Mouse (Mus musculus) large intestine, adult 2 months (tissue): Measurements from ENCODE around the gene Rsph9. TPM values are rescaled to one million over a fixed set of nuclear protein-coding genes. Genes with fewer than 3 reads are reported as not detected.

Experiments used
- DNase-seq: peaks from one replicate; pipeline ENCODE4 v3.0.0-alpha.2; 2012; ENCODE audit warnings: low read depth, low spot score
- WGBS: fragments of 180-500 bp; shearing (Covaris S2); methylation state at CpG from one replicate; pipeline ENCODE4 v1.1.7; 2018; 5-methylcytosine and 5-hydroxymethylcytosine counted together
- polyA plus RNA-seq: library from polyadenylated mRNA; depleted of rRNA; stranded (reverse); fragments of >200 nt; gene quantifications from 2 replicates; pipeline ENCODE4 v1.2.3, GENCODE M21; 2012

The Rsph9 gene
- polyA plus RNA-seq, 1 experiment, result 2.6 TPM

DNA sequence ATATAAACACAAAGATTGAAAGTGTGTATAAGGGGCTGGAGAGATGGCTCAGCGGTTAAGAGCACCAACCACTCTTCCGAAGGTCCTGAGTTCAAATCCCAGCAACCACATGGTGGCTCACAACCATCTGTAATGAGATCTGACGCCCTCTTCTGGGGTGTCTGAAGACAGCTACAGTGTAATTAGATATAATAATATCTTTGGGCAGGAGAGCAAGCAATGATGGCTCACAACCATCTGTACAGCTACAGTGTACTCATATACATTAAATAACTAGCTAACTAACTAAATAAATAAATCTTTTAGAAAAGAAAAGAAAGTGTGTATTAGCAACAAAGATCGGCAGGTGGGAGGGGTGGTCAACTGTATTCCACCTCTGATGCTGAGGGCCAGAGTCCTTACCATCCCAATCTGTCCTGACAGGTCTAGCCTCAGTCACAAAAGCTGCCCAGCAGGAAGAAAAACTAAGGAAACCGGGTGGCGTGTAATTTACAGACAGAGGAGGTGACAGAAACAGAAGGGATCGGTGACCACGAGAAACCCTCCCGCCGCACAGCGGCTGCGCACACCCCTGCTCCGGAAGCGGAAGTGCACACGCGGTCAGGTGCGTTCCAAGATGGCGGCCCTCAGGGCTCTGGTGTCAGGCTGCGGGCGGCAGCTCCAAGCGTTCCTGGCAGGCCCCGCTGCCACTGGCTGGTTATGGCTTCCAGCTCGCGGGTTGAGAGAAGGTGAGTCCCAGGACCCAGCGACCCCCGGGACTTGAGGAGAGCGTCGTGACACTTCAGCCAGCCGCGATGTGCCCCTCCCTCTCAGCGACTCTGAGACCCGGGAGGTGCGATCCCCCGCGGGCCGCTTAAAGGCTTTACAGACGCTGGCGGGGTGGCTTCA is 33.4 kb downstream of the Rsph9 start, which contains the start of gene Mrps18a:
Gene Mrps18a, plus strand, starts transcription at position 585 of the 888 bp plus-strand sequence.
- 5% methylated on average over 38 of the region's 38 CpGs for WGBS
- peak; percentile 64 for DNase-seq

DNA sequence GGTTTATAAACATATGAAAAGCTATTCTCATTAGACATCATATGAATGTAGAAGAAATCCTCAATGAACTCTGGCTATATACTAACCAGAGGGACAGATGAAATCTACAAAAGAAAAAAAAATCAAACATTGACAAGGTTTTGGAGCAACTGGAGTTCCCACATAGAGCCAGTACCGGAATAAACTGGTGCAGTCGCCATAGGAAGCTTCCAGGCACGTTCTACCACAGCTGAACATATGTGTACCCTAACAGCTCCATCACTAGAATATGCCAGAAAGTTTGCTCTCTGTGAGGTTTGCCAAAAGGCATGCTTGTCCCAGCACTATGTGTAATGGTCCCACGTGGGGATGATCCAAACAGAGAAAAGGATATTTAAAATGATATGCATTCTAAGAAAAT is 35.7 kb downstream of the Rsph9 start:
- no peak for DNase-seq
- WGBS, result 68% methylated on average over 4 of the region's 4 CpGs

DNA sequence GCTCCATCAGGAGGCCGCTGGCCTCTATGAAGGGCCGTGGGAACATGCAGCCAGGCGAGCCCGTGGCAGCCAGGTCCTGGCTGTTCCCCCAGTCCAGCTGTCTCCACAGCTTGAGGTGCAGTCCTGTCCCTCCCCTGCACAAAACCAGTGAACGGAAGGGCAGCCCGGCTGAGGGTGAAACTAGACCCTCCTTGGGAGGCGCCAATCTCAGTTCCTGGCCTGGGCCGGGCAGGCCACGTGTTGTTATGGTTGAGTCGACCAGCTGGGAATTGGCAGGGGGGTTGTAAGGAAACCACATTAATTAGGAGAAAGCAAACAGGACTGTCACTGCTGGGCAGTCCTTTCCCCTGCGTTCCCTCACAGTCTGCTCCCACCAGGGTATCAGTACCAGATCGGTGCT is 39.5 kb downstream of the Rsph9 start:
- DNase-seq, result no peak
- 42% methylated on average over 12 of the region's 12 CpGs for WGBS

DNA sequence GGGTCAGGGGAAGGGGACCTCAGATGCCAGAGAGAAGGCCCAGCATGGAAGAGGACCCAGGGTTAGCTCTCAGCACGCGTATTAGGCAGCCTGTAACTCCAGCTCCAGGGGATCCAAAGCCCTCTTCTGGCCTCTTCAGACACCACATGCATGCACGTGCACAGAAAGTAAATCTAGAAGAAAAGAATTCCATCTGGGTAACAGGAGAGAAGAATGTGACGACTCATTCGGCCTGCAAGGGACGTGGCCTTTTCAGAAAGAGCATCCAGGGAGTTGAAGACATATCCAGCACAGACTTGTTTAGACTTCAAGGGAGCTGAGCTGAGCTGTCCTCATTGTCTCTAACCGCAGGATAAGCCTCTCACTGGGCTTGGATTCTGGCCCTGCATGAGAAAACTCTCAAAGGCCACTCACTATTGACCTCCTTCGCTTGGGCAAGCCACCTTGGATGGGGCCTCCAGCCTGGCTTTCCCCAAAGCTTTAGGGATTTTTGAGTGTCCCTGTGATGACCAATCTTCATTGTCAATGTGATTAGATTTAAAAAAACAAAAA is 41.3 kb downstream of the Rsph9 start:
- no peak for DNase-seq
- WGBS, result 70% methylated on average over 8 of the region's 8 CpGs

DNA sequence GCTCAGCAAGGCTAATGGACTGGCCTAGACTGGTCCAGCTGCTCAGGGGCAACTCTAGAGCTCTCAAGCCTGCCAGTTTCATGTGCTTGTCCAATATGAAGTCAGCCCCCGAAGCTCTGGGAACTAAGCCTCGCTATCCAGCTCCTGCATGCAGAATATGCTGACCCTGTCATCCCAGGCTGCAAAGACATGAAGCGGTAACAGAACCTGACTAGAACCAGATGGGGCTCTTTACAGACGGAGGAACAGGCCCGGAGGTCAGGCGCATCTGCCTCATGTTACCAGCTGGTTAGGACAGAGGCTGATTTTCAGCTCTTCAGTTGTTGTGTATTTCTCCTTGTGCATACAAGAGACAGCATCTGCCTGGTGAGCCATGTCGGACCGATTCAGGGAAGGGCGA is 42.1 kb downstream of the Rsph9 start:
- 78% methylated on average over 9 of the region's 9 CpGs for WGBS
- DNase-seq, result no peak

DNA sequence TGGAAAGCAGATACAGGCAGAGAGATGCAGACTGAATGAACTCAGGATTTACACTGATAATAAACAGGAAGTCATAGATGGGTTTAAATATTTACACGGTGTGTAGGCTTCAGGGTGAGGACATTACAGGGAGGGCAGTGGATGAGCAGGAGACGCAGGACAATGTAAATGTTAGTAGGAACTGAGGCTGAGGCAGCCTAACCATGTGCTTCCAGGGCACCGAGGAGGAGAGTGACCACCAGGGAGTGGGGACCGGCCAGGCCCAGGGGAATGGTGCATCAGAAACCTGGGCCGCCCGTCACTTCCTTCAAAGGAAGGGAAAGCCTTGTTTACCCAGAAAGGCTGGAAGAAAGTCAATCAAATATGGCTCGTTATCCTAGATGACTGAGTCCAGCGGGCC is 45.5 kb downstream of the Rsph9 start:
- 11% methylated on average over 8 of the region's 8 CpGs for WGBS

DNA sequence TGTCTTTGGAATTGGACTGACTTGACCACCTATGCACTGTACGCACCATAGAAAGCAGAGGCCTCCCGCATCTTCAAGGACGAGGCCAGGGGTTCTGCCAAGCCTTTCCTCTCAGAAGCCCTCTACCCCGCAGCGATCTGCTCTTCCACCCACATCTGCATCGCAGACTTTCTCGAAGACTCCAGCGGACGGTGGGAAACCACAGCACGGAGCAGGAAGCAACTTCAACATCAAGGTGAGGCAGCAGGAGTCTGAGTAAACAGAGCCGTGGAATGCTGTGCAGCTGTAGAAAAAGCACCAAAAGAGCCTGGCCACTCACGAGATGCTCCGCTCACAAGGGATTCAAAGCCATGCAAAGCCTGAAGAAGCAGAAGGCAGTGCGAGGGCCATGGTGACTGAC is 52.1 kb downstream of the Rsph9 start:
- WGBS, result 74% methylated on average over 14 of the region's 14 CpGs
- no peak for DNase-seq

More for the DNA sequence above, 45.5 kb downstream of the Rsph9 start:
- no peak for DNase-seq

DNA sequence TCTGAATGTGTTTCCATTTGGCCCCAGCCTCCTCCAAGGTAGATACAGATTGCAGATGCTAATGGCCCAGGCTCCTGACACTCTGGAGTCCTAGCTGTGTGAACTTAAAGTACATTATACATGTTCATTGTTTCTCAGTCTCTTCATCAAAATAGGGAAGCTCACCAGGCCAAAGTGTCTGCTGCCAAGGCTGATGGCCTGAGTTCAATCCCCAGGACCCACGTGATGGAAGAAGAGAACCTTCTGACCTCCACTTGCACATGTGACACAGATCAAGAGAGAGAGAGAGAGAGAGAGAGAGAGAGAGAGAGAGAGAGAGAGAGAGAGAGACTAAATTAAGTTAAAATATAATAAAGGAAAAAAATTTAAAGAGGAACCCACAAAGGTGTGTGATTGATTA is 52.7 kb downstream of the Rsph9 start:
- WGBS, result 88% methylated on average over 1 of the region's 1 CpGs
- no peak for DNase-seq

DNA sequence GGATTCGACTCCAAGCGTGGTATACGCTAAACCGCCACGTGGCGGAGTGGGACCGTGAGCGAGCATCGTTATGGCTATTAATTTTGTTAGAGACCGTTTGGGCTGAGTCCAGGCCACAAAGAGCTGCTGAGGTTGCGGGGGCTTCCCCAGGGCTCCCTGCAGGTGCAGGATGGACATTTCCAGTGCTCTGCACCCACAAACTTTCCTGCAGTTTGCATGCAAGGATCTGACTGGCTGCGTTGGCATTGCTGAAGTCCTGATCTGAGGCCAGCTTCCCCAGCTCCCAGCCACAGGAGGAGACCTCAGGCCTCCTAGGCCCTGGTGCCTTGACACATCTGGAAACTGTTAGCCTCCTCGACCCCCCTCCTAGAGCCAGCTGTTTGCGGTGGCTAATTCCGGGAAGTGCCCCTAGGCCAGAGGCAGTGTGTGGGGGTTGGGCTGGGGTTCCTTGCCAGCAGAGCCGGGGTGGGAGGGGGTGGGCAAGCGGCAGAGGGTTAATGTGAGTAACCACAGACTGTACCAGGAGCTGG is 57.6 kb downstream of the Rsph9 start:
- no peak for DNase-seq
- WGBS, result 59% methylated on average over 17 of the region's 17 CpGs

DNA sequence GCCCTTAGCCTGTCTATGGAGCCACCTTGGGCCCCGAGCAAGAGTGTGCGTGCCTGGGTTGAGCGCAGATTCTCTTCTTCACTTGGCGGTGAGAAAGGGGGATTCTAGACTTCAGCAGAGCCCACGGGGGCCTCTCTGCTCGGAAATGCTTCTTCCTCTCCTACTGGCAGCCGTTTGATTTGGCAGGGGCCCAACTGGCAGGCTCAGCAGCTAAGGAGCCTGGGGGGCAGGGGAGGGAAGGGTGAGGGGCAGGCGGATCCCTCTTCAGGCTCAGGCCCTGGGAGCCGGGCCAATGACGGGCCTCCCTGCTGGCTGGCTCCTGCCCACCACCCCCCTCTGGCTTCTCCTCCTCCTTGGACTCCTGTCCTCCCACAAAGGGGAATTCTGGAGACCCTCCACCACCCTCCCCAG is 59.9 kb downstream of the Rsph9 start:
- no peak for DNase-seq
- WGBS, result 15% methylated on average over 10 of the region's 10 CpGs

DNA sequence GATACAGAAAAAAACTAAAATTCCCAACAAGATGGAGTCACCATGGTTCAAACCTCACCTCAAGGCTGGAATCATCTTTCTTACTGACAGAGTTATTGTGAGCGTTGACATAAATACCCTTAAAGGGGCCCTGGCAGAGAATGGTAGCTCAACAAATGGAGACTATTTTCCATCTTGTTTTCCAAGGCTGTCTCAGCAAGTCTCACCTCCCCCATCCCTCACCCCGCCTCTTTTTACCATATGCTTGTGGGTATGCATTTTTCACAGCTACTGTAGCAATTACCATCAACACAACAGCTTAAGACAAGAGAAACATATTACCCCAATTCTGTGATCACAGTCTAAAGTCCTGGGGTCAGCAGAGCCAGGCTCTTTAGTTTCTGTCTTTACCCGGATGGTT is 60.6 kb downstream of the Rsph9 start:
- DNase-seq, result no peak
- 85% methylated on average over 3 of the region's 3 CpGs for WGBS

DNA sequence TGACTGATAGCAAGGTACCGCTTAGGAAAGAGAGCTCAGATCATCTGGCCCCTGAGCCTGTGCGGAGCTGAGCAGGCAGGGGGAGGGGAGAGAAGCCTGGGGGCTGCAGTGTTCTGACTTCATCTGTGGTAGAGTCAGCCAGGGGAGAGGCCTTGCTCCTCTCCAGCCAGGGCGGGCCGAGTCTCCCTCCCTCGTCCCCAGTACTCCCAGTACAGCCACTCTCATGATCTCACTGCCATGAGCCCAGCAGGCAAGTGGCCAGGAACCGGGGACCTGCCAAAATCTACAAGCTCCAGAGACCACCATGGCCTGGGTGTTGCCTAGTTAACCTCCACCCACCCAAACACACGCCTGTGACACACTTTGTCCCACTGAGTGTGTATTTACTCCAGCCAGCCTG is 62.4 kb downstream of the Rsph9 start:
- no peak for DNase-seq
- 68% methylated on average over 7 of the region's 7 CpGs for WGBS

DNA sequence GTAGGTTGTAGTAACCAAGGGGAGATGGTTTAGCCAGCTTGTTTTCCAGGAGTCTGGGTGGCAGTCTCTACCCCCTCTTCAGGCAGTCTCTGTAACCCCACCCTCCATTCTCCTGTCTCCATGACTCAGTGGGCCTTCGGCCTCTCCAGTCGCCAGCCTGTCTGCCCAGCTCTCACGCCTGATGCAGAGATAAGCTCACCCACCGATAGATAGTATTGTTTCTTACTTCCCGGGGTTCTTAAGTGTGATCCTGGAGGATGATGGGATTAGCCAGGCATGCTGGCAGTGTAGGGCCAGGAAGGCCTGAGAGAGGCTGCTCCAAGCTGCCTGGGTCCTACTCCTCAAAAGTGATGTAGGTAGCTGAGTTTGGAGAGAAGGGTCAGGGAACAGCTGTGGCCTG is 63.0 kb downstream of the Rsph9 start:
- DNase-seq, result no peak
- 79% methylated on average over 5 of the region's 5 CpGs for WGBS

DNA sequence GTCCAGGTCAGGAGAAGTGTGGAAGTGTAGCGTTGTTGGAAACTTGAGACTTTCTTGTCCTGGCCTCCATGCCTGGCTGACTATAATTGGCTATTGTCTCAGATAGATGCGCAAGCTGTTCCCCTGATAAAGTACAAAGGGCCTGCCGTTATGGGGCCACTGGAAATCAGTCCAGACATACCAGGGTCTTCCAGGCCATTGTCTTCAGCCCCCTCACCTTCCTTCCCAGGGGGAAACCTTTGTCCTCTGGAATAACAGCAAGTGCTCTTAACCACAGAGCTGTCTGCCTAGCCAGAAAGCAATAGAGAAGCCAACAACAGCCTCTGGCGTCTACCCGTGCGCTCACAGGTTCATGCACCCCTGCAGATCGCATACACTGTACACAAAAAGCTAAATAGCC is 63.6 kb downstream of the Rsph9 start:
- 83% methylated on average over 7 of the region's 7 CpGs for WGBS
- no peak for DNase-seq

DNA sequence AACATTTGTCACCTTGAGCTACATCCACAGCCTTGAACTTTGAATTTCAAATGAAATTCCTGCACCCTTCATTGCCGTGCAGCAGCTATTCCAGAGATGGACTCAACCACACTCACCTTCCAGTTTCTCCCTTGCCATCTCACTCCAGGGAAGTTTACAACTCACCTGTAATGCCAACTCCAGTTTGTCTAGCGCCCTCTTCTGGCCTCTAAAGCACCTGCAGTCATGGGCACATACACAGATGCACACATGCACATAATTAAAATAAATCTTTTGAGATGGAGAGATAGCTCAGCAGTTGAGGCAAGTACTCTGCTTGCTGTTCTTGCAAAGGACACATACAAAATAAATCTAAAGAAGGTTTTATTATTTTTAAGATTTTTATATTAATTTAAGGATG is 65.0 kb downstream of the Rsph9 start:
- 80% methylated on average over 2 of the region's 2 CpGs for WGBS
- no peak for DNase-seq

DNA sequence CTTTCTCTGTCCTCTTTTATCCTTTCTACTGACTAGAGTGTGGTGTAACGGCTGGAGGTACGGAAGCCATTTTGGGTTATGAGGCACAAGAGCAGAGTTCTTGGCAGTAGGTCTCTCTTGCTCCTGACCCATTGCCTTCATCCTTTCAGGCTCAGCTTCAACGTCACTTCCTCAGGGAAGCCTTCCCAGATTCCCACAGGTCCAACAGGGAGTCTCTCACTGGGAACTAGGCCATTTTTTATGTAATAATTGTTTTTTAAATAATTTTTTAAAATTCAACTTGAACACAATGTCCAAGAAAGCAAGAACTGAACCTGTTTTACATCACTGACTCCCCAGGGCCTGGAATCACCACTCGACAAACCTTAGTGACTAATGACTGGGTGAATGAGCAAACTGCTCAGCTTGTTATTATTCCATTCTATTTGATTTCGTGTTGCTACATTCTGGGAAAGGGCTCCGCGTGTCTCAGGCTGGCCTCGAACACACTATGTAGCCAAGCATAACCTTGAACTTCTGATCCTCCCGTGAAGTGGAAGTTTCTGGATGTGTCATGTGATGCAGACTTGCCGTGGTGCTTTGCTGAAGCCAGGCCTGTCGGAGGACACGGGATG is 66.0 kb downstream of the Rsph9 start:
- 90% methylated on average over 12 of the region's 12 CpGs for WGBS
- DNase-seq, result no peak

DNA sequence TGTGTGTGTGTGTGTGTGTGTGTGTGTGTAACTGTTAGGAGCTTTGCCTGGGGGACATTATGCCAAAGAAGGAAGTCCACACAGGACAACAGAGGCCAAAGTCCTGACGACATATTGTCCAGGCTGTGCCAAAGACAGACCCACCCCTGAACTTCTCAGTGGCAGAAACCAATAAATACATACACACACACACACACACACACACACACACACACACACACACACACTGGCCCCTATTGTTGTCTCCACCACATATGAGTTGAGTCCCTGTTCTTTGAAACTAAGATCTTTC is 67.8 kb downstream of the Rsph9 start:
- WGBS, result 30% methylated on average over 1 of the region's 1 CpGs
- peak; percentile 61 for DNase-seq

DNA sequence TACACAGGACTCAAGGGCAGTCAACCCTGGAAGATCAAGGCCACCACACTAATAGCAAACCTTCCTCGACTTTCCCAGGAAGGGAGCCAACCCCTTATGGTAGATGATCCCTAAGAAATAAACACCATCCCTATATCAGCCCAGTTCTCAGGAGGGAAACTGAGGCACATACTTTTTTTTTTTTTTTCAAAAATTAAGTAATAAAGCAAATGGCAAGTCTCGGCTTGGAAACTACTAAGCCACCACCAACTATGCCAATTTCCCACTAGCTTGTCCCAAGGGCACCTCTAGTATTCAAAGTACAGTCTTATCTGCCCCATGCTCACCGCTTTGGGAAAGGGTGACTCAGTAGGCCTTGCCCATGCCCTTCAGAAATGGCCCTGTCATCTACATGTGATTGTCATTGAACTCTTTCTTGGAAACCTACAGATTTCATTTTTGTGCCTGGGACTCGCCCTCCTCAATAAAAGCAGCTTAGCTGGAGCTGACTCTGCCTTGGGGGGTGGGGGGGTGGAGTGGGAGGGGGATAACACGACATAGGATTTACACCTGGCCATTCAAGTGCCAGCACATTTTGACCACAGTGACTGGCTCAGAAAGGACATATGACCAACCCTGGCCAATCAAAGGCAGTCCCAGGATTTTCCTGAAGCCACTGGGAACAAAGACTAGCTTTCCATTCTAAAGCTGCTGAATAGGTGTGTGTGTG is 68.3 kb downstream of the Rsph9 start:
- DNase-seq, result no peak
- WGBS, result 31% methylated on average over 5 of the region's 5 CpGs

DNA sequence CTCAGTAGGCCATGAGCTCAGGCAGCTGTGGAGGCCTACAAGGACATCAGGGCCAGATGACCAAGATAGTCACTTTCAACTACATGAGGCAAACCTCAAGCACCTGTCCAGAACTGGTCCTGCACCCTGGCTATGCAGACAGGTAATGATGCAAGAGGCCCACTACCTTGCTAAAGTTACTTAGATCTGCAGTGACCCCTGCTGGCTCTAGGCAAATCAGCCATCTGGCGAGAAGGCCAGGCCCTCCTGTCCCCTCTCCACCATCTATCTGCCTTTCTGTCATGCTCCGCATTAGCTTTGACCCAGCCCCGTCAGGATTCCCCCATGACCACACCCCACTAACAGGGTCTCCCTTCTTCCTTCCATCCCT is 68.9 kb downstream of the Rsph9 start:
- DNase-seq, result no peak
- 62% methylated on average over 3 of the region's 3 CpGs for WGBS

DNA sequence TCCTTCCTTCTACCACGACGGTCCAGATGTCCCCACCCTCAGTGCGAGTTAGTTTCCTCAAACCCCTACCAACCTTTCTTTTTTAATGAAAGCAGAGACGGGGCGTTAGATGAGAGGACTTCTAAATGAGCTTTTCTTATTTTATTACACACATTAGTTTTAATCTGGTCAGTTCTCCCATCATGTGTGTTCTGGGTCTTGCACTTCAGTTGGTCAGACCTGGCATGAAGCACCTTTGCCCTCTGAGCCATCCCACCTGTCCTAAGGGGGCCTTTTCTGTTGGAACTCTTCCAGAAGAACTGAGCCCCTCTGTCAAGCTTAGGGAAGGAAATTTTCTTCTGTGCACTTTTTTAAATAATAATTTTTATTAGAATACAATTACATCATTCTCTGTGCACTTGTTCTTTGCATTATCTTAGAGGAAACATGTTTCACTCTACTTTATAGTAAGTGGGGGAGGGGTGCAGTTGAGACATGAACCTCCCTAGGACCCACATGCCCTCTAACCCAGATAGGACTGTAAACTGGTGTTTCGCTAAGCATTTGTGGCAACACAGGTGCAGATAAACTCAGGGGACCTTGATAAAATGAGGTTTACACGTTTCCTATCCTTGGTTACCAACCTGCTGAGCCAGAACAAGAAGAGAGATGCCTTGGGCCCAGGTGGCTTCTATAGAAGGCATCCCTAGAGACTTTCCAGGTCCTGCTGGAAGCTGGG is 69.5 kb downstream of the Rsph9 start:
- WGBS, result 16% methylated on average over 7 of the region's 7 CpGs
- no peak for DNase-seq
